Mouse (Mus musculus) urinary bladder, postnatal 14 days (tissue): ENCODE measurements around the gene Olfr1395.
A peak's percentile ranks its signal among the peaks of the same experiment; 100 is the strongest.
"Not testable (repeated sequence)": the region's sequence is repeated elsewhere in the genome, so short reads cannot be mapped to it uniquely, and the experiment has no call there.

ENCODE experiments used
- DNase-seq: peaks from one replicate; pipeline ENCODE4 v3.0.0; 2021; ENCODE audit warnings: low spot score

Gene Olfr1395

DNA sequence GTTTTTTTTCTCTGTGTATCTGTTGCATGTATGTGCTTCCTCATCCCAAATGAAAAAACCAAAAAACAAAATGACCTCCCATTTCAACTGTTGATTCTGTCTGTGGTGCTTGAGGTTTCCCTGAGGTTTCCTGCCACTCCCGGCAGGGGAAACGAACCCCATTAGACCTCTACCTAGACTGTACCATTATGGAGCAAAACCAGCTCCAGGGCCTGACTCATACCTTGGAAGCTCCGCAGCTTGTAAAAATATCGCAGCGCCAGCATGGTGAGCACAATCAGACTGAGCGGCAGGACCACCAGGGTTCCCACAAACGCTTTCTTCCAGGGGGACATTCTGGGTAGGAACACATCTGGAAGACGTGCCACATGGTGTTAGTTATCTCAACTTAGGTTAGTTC, 33.3 kb downstream of the Olfr1395 start:
- DNase-seq = no peak

DNA sequence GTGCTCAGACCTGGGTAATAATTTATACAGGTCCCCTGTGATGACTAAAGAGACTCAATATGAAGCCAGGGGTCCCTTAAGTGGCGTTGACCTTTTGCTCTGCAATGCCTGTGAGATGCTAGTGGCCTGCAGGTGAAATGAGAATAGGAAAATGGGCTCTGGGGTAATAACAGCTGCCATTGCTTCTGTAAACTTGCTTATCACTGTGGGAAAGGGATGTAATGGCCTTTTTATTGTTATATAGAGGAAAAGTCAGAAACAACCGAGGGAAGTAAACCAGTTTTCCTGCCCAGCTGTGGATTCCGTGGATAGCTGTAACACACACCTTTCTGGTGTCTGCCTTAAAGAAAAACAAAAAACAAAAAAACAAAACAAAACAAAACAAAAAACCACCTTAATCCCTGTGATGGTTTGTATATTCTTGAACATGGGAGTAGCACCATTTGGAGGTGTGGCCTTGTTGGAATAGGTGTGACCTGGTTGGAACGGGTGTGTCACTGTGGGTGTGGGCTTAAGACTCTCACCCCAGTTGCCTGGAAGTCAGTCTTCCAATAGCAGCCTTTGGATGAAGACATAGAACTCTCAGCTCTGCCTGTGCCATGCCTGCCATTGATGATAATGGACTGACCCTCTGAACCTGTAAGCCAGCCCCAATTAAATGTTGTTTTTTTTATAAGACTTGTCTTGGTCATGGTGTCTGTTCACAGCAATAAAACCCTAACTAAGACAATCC, 34.1 kb downstream of the Olfr1395 start:
- not testable (repeated sequence) for DNase-seq

DNA sequence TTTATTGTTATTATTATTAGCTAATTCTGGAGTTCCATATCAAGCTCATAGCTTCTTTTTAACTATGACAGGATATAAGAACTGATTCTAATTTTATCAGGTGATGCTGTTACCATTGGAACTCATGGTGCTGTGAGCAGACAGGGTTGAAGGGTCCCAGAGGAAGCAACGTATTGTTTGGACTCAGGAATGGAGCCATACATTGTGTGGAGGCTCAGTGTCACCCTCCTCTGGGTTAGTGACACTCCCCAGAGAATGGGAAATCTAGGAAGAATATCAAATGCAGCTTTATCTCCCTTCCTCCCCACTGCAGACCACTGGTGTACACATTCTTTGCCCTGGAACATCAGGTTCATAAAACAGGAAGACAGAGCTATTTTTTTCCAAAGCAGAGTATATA, 41.1 kb downstream of the Olfr1395 start:
- DNase-seq = no peak

DNA sequence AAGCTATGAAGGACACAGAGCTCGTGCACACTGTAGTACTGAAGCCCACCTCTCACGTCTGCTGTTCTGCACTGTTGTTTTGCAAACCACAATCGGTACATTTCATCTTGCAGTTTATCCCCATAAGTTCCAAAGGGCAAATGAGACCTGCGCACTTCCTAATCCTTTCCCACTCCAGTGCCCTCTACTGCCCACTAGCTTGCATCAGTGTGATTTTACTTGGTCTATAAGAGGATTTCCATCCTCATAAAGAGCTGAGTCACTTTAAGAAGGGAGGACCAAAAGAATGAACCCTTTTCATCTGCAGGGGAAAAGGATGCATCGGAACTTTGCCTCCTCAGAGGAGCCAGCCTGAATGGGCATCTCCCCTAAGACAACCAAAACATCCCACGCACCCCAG, 44.4 kb downstream of the Olfr1395 start:
- DNase-seq = no peak

DNA sequence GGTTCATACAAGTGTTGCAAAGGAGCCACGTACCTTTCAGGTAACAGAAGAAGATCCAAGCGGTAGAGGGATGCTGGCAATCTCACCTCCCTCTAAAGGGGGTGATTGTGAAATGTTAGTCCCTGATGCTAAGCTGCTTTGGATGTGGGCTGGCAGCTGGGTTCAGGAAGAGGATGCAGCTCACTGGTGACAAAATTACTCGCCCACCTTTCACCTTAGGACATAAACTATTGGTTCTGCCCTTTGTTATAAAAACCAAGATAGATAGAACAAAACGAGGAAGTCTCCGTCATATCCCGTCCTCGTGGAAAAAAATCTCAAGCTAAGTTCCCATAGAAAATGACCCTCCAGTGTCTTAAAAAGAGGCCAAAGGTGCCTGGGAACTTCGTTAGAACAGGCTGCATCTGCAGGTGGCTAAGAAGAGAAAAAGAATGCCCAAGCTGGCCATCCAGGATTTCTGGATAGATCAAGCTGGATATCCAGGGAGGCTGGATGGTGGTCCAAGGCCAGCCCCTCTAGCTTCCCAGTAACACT, 44.9 kb downstream of the Olfr1395 start, which contains the start of gene Btnl9:
Btnl9 (minus strand) TSS at position 205 of the 534 bp plus-strand sequence.
- DNase-seq = no peak

DNA sequence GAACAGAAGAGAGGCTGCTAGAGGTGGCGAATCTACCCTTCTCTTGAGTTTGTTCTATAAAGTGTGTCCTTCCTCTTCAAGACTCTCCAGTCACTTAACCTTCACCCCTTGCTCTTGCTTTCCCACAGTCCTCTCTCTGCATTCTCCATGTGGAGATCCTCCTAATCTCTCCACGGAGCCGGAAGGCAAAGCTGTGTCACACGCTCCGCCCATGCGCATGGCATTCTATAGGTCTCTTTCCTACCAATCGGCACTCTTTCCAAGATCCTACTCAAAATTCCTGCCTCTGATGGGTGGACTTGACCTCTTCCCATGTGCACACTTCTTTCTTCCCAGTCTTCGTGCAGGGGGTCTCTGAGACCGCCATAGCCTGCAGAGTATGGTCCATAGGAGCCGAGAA, 45.6 kb downstream of the Olfr1395 start:
- DNase-seq = no peak

DNA sequence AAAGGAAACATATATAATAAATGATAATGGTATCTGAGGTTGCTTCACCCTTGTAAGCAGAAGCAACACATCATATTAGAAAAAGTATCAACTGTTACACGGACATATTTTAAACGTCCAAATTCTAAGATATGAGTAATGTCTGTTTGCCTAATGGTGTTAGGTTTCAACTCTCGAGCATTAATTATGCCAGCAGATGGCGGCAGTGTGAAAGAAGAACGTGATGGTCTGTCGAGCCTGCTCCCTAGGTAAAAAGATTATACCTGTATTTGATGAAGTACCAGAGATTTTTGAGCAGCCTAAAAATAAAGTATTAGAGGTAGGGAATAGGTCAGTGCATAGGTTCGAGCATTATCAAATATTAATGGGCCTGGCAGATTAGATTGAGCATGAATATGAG, 47.7 kb downstream of the Olfr1395 start:
- peak; percentile 80 for DNase-seq

DNA sequence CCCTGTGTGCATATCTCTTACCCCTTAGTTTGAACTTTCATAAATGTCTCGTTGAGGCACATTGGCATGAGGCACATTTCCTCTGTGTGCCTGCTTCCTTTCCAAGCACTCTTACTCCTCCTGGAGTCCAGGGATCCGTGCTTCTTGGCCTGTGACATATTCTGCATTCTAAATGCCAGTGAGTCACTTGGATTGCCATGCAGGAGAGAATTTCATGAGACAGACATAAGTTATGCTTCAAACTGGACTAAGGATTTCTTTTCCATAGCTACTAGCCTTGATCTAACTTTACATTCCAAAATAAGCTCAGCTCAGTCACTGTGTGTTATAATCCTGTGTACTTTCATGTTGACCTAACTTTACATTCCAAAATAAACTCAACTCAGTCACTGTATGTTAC, 49.0 kb downstream of the Olfr1395 start:
- no peak for DNase-seq

DNA sequence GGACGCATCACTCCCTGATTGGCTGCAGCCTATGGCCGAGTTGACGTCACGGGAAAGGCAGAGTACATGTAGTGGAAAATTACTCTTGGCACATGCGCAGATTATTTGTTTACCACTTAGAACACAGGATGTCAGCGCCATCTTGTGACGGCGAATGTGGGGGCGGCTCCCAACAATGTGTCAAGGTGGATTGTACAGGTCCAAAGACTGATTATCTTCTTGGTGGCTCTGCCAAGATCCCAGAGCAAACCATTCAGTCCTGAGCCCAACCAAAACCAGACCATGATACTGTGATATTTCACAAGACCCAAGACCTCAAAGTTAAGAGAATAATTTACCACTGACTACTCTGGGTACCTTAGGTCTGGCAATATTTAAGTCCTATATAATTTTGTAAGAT, 52.7 kb downstream of the Olfr1395 start:
- DNase-seq = not testable (repeated sequence)

DNA sequence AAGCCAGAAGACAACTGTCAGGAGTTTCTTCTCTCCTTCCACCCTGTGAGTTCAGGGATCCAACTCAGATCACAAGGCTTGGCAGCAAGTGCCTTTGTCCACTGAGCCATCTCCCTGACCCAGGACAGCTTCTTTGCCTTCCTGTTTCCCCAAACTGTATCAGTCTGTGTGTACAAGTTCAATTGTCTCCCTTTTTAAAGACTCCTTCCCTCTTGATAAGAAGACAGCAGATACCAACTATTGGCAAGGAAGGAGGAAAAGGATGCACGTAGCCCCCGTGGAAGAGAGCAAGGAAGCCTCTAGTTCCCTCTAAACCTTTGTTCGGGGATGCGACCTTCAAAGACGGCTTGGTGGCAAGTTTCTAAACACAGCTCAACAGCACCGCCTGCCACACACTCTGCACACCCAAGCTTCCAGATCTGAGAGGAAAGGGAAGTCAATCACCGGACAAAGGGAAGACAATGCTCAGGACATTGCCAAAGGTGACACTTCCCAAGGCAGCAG, 53.8 kb downstream of the Olfr1395 start:
- no peak for DNase-seq
